Mouse (Mus musculus) lung, postnatal 0 days (tissue): ENCODE results near the gene Ltbp1. TPM values are rescaled to one million over a fixed set of nuclear protein-coding genes. Genes with fewer than 3 reads are reported as not detected.

ENCODE experiments used
- ATAC-seq: fragments of 200-750 bp; cut with Nextera tagmentation; 2 replicates; pipeline ENCODE4 v1.8.0; 2017; ENCODE audit warnings: moderate library complexity
- DNase-seq: peaks from one replicate; pipeline ENCODE4 v3.0.0-alpha.2; 2016; ENCODE audit warnings: low spot score
- H3K27ac ChIP-seq: fragments of 300-500 bp; sonication (generic); 2 replicates; pipeline ENCODE4 v1.5.1; 2014; ENCODE audit warnings: antibody characterized with exemption, mild to moderate bottlenecking, low read length, mixed read lengths
- H3K27me3 ChIP-seq: fragments of 300-500 bp; sonication (generic); replicated peaks from 2 replicates; pipeline ENCODE4 v1.6.1; 2014; ENCODE audit warnings: low read length, mixed read lengths; ENCODE audit not compliant: insufficient read depth
- H3K36me3 ChIP-seq: fragments of 300-500 bp; sonication (generic); 2 replicates; pipeline ENCODE4 v1.6.1; 2014; ENCODE audit warnings: low read length, mixed read lengths; ENCODE audit not compliant: insufficient read depth
- H3K4me1 ChIP-seq: fragments of 300-500 bp; sonication (generic); 2 replicates; pipeline ENCODE4 v1.6.1; 2014; ENCODE audit warnings: antibody characterized with exemption, low read depth, low read length, mixed read lengths; ENCODE audit not compliant: insufficient read depth
- H3K4me2 ChIP-seq: fragments of 300-500 bp; sonication (generic); replicated peaks from 2 replicates; pipeline ENCODE4 v1.6.1; 2014; ENCODE audit warnings: low read depth, mild to moderate bottlenecking, low read length, moderate library complexity, mixed read lengths
- H3K4me3 ChIP-seq: fragments of 300-500 bp; sonication (generic); 2 replicates; pipeline ENCODE4 v1.5.1; 2014; ENCODE audit warnings: low read depth, low read length
- H3K9ac ChIP-seq: fragments of 300-500 bp; sonication (generic); replicated peaks from 2 replicates; pipeline ENCODE4 v1.6.1; 2014; ENCODE audit warnings: low read depth, mild to moderate bottlenecking
- H3K9me3 ChIP-seq: fragments of 300-500 bp; sonication (generic); 2 replicates; pipeline ENCODE4 v1.6.1; 2016; ENCODE audit warnings: low read length, mixed read lengths
- CTCF ChIP-seq: IDR thresholded peaks from 2 replicates; pipeline ENCODE4 v1.5.1; 2016; ENCODE audit warnings: antibody characterized with exemption, mild to moderate bottlenecking
- EP300 ChIP-seq: IDR thresholded peaks from 2 replicates; pipeline ENCODE4 v1.6.1; 2016; ENCODE audit warnings: antibody characterized with exemption, mild to moderate bottlenecking, control low read depth
- WGBS: fragments of 180-500 bp; shearing (Covaris S2); extraction: QIAGEN DNeasy Blood & Tissue Kit; methylation state at CpG from one replicate; pipeline ENCODE4 v1.1.7; 2014; 5-methylcytosine and 5-hydroxymethylcytosine counted together
- polyA plus RNA-seq: library from polyadenylated mRNA; unstranded; fragments of >200 nt; fragmentation: Nextera tagmentation; extraction: Ambion mirVana; gene quantifications from 2 replicates; pipeline ENCODE4 v1.2.1, GENCODE M21; 2015

Gene Ltbp1
- polyA plus RNA-seq, 1 experiment from 2014 or later: 27.1 TPM

GRCm38 (mm10) chr17:75020619-75021018 lies 15.3 kb downstream of the Ltbp1 start:
- no peak overlapping the region for H3K4me3 ChIP-seq
- H3K27ac ChIP-seq: no peak overlapping the region
- no peaks in the 10 kb centered on the region for H3K4me1 ChIP-seq
- no peak for DNase-seq
- 55% methylated on average over 3 of the region's 3 CpGs for WGBS
- H3K4me2 ChIP-seq: no peak overlapping the region
- no peak for ATAC-seq
- no peaks in the 10 kb centered on the region for H3K27me3 ChIP-seq
- H3K36me3 ChIP-seq: no peaks in the 10 kb centered on the region
- H3K9me3 ChIP-seq: no peaks in the 10 kb centered on the region
- TF ChIP-seq CTCF (no peak), EP300 (no peak)
- no peak overlapping the region for H3K9ac ChIP-seq

DNA sequence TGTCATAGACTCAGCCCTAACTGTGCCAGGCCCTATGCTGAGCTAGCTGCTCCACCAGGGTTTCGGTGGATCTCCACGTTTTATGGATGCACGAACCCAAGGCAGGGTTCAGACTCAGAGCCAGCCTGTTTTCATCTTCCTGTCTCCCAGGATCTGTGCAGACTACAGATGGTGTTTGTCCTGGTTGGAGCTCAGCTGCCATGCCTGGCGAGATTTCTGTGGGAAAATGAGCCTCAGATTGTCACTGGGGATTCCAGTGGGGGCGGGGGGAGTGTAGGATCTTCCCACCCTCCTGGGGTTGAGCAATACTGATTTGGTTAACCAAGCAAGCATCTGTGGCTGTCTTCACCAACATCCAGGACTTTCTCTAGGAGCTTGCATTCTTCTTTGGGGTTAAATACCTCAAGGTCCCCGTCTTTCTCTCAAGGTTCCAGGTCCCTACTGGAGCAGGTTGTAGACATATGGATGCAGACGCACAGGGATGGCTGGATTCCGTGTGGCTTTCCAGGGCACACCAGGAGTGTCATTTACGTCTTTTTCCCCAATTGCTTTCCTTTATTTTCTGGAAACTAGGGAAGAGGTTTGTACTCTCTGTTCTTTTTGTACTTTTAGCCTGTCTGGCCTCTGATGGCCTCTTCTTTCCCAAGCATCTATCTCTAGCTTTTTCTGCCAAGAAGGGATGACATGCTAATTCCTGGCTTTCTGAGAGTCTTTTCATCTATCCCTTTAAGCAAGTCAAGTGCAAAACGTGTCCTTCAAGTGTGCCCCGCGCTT lies 22.2 kb downstream of the Ltbp1 start:
- no peaks in the 10 kb centered on the region for H3K36me3 ChIP-seq
- H3K4me3 ChIP-seq: no peak overlapping the region
- no peak overlapping the region for H3K4me2 ChIP-seq
- no peak for DNase-seq
- no peaks in the 10 kb centered on the region for H3K9me3 ChIP-seq
- H3K27me3 ChIP-seq: no peaks in the 10 kb centered on the region
- H3K27ac ChIP-seq: no peak overlapping the region
- no peak for TF ChIP-seq CTCF
- no peak for TF ChIP-seq EP300
- no peak for ATAC-seq
- no peak overlapping the region for H3K9ac ChIP-seq
- WGBS: 80% methylated on average over 12 of the region's 12 CpGs
- no peaks in the 10 kb centered on the region for H3K4me1 ChIP-seq

GRCm38 (mm10) chr17:75033356-75033755 lies 28.0 kb downstream of the Ltbp1 start:
- no peak overlapping the region for H3K27ac ChIP-seq
- no peaks in the 10 kb centered on the region for H3K36me3 ChIP-seq
- 74% methylated on average over 14 of the region's 14 CpGs for WGBS
- H3K4me1 ChIP-seq: no peaks in the 10 kb centered on the region
- H3K4me2 ChIP-seq: no peak overlapping the region
- DNase-seq (no peak), ATAC-seq (no peak)
- H3K9ac ChIP-seq: no peak overlapping the region
- TF ChIP-seq CTCF (no peak), EP300 (no peak)
- H3K4me3 ChIP-seq: no peak overlapping the region
- H3K9me3 ChIP-seq: no peaks in the 10 kb centered on the region
- no peaks in the 10 kb centered on the region for H3K27me3 ChIP-seq

DNA sequence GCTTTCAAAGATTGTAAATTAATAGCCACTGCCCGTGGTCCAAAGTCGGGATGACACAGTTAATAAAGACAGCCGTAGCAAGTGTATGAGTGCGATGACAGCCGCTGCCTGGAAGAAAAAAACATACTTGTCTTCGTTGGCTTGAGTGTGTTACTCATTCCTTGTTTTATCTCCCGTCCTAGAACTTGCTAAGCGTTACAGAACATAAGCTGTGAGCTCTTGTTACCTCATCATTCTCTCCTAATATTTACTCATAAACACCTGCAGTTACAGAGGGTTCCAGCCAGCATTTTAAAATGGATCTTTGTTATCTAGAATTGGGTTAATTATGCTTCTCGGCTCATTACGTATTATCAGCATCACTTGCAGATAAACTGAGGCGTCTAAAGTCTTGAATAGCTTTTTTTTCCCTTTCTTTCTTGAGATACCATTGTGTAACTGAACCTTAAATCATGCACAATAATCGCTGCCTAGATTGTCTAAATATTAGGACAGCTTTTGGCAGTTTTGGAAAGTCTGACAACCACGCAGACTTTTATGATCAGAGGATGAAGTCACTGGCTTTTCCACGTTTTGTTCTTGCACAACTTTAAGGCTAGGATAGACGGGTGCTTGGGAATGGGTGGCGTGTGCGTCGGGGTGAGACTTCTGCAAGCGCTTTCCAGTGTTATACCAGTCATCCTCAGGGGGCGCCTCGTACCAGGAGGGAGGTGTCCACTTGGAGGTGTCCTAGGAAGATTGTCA lies 28.7 kb downstream of the Ltbp1 start:
- 53% methylated on average over 21 of the region's 21 CpGs for WGBS
- DNase-seq: peak; percentile 67
- H3K9ac ChIP-seq: no peak overlapping the region
- H3K27ac ChIP-seq: no peak overlapping the region
- H3K36me3 ChIP-seq: no peaks in the 10 kb centered on the region
- 0 out of 2 replicates have a peak, but pooled peaks have one; percentile 43 for TF ChIP-seq EP300
- TF ChIP-seq CTCF: peak; percentile 24
- no peak overlapping the region for H3K4me2 ChIP-seq
- no peaks in the 10 kb centered on the region for H3K4me1 ChIP-seq
- H3K9me3 ChIP-seq: no peaks in the 10 kb centered on the region
- no peak overlapping the region for H3K4me3 ChIP-seq
- peak; percentile 72 for ATAC-seq
- H3K27me3 ChIP-seq: no peaks in the 10 kb centered on the region

- H3K4me2 ChIP-seq: no peak overlapping the region
- no peaks in the 10 kb centered on the region for H3K9me3 ChIP-seq
- ATAC-seq (0 out of 2 replicates have a peak, but pooled peaks have one; percentile 16), DNase-seq (no peak)
- H3K27me3 ChIP-seq: no peaks in the 10 kb centered on the region
- 61% methylated on average over 6 of the region's 6 CpGs for WGBS
- no peaks in the 10 kb centered on the region for H3K36me3 ChIP-seq
- no peaks in the 10 kb centered on the region for H3K4me1 ChIP-seq
- TF ChIP-seq EP300: no peak
- TF ChIP-seq CTCF: no peak
- H3K9ac ChIP-seq: no peak overlapping the region
- H3K27ac ChIP-seq: no peak overlapping the region
- H3K4me3 ChIP-seq: no peak overlapping the region
Observed at GRCm38 (mm10) chr17:75036881-75037280, 31.5 kb downstream of the Ltbp1 start.

DNA sequence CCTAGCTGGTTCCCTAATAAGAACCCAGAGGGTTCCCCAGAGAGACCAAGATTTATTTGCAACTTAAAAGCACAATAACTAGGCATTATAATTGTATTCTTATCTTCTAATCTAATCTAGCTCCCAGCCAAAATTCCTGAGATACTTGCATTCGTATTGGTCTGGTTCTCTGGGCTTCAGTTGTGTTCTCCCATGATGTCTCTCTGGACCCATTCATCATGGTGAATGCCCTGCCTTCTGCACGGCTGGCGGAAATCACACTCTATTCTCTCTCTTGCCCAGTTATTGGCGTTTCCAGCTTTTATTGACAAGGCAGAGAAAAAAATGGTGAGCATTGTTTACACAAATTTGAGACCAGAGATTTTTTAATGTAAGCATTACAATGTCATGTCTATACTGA lies 33.6 kb downstream of the Ltbp1 start:
- H3K4me3 ChIP-seq: no peak overlapping the region
- H3K9ac ChIP-seq: no peak overlapping the region
- ATAC-seq: no peak
- DNase-seq: no peak
- no peaks in the 10 kb centered on the region for H3K4me1 ChIP-seq
- no peak for TF ChIP-seq CTCF
- TF ChIP-seq EP300: no peak
- no peak overlapping the region for H3K27ac ChIP-seq
- 60% methylated on average over 4 of the region's 4 CpGs for WGBS
- H3K4me2 ChIP-seq: no peak overlapping the region
- H3K27me3 ChIP-seq: no peaks in the 10 kb centered on the region
- H3K36me3 ChIP-seq: no peaks in the 10 kb centered on the region
- no peaks in the 10 kb centered on the region for H3K9me3 ChIP-seq
